Mouse (Mus musculus) liver, embryonic 13.5 days (tissue): Measurements from ENCODE around the gene Tmem41b. TPM values are rescaled to one million over a fixed set of nuclear protein-coding genes. Genes with fewer than 3 reads are reported as not detected.

Source experiments
- polyA plus RNA-seq: library from polyadenylated mRNA; unstranded; fragments of >200 nt; fragmentation: Nextera tagmentation; extraction: Ambion mirVana; gene quantifications from 2 replicates; pipeline ENCODE4 v1.2.1, GENCODE M21; 2015

The Tmem41b gene
- polyA plus RNA-seq, 1 experiment from 2014 or later: 35.4 TPM

Other genes with a start within 250 kb of the Tmem41b start
- gene Tmem9b, start 234.1 kb downstream of the Tmem41b start, polyA plus RNA-seq: 40.8 and 42.6 TPM in 2 replicates
- gene Nrip3, start 204.9 kb downstream of the Tmem41b start, polyA plus RNA-seq: 0.44 and 0.67 TPM in 2 replicates
- 0.06 and 0.14 TPM in 2 replicates for gene Scube2, start 121.2 kb downstream of the Tmem41b start, polyA plus RNA-seq
- gene Dennd5a, start 26.5 kb downstream of the Tmem41b start, polyA plus RNA-seq: 6.7 TPM in 2 replicates
- 25.0 and 33.9 TPM in 2 replicates for gene Ipo7, start 31.3 kb upstream of the Tmem41b start, polyA plus RNA-seq
- 10.3 and 11.1 TPM in 2 replicates for gene Zfp143, start 74.3 kb upstream of the Tmem41b start, polyA plus RNA-seq
- gene Wee1, start 135.1 kb upstream of the Tmem41b start, polyA plus RNA-seq: 10.2 and 12.2 TPM in 2 replicates
- gene Swap70, start 234.8 kb upstream of the Tmem41b start, polyA plus RNA-seq: 10.2 and 12.9 TPM in 2 replicates